Mouse (Mus musculus) T-helper 17 cell (primary cell): ENCODE data around the gene Frmd4a.

Experiments used
- in situ Hi-C, 2 experiments: fragments of 300-600 bp; cut with MboI, MseI; formaldehyde crosslinking; loops; 1 replicate in 1 of 2; 2 replicates in 1 of 2; pipeline ENCODE4 v1.15.1; 2025; ENCODE audit warnings: high pct_unique_total_duplicates in 2 of 2

Gene Frmd4a

GRCm38 (mm10) chr2:4285693-4286291, 268.3 kb downstream of the Frmd4a start:
- in situ Hi-C loops = no loop called here

DNA sequence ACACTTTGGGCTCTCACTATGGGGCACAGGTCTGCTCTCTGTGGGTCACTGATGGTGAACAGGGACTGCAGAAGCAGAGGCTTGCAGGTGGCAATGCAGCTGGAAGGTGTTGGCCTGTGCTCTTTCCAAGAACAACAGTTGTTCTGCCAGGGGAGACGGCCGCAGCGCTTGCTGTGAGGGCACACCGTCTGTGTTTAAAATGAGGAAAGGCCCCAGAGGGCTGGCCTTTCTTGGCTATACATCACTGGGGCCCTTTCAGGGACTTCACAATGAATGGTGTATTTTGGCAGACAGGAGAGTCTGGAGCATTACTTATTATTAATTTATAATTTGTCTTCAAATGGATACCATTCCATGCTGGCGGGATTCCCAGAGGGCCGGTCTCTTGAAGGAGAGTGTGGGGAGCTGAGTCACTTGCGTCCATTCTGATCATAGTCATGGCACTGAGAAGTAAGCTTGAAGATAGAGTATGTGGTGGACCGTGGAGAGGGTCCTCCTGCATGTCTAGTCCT, 268.9 kb downstream of the Frmd4a start:
- in situ Hi-C loops = no loop called here

DNA sequence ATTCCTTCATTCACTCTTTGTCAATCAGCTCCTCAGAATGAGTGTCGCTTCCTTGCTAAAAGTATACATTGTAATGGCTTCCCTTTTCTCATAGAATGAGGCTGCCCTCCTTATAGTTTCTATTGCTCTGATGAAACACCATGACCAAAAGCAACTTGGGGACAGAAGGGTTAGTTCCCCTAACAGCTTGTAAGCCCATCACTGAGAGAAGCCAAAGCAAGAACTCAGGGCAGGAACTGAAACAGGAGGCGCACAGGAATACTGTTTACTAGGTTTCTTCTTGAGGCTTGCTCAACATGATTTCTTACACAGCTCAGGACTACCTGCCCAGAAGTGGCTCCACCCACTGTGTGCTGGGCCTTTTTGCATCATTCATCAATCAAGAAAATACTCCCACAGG, 273.0 kb downstream of the Frmd4a start:
- in situ Hi-C loops = no loop called here

DNA sequence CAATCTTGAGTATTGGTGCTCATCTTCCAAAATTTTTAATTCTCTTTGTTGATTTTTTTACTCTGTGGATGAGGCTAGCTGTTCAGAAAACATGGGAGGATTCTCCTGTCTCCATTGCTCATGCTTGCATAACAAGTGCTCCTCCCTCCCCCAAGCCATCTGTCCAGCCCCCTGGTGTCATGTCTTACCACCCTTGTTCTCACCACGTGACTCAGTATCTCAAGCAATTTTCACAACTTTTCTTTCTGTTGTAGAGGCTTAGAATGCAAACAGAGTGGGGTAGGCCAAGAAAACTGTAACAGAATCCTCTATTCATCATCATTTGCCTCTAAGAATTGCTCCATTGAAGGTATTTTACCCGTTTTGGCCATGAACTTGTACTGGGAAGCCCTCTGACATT, 273.6 kb downstream of the Frmd4a start:
- in situ Hi-C loops = no loop called here

DNA sequence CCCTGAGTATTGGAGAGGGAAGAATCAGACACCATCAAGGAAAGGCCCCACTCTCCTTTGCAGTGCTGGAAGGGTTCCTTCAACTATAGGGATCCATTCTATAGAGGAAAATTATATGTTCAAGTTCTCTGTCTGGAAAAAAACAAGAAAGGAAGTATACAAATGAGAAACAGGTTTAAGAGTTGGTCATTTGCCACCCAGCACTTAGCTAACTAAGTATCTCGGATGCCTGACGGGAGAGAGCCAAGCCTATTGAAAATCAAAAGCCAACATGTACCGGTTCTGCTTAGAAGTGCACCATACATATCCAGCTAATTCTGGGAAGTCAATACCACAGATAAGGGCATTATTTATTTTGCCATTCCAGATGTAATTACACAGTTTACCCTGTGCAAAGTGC, 274.2 kb downstream of the Frmd4a start:
- in situ Hi-C loops = no loop called here

DNA sequence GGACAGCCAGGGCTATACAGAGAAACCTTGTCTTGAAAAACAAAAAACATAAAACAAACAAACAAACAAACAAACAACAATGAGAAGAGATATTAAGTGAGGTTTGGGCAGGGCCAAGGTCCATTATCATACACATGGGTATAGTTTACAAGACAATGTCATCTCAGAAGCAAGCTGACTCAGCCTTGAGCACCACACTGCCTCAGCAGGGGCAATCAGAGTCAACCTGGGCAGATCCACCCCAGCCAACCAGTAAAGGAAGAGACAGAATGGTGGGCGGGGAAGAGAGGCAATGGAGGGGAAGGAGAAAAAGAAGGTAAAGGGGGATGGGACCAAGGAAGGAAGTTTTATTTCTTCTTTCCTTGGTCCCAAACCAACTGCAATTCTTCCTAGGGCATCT, 276.2 kb downstream of the Frmd4a start:
- in situ Hi-C loops = no loop called here

DNA sequence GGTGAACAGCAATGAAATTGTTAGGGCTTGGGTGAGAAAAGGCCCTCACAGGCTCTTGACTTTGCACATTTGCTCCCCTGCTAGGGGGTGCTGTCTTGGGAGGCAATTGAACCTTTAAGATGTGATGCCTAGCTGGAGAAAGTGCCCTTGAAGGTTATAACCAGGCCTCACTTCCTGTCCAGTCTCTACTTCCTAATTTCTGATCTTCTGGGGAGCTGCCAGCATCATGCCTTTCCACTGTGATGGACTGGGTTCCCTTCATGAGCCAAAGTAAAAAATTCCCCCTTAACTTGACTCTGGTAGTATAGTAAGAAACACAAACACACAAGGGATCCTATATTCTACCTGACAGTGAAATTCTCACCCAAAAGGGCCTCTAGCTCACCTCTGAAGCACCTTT, 278.1 kb downstream of the Frmd4a start:
- in situ Hi-C loops = no loop called here

DNA sequence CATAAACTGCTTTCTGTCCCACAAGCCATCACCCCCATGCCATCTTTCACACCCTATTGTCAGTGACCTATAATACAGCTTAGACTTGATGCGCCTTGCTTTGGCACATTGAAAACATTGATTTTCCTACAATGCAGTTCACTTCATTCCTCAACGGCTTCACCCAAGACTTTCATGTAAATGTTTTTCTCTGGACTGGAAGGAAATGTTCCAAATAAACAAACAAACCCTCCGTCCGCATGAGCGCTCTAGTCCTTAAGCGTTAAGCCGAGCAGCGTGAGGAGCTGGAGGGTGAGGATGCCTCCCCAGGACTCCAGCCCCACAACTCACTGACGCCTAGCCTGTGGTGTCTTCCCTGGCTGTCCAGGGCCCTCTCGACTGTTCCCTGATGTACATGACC, 279.4 kb downstream of the Frmd4a start:
- in situ Hi-C loops = no loop called here

DNA sequence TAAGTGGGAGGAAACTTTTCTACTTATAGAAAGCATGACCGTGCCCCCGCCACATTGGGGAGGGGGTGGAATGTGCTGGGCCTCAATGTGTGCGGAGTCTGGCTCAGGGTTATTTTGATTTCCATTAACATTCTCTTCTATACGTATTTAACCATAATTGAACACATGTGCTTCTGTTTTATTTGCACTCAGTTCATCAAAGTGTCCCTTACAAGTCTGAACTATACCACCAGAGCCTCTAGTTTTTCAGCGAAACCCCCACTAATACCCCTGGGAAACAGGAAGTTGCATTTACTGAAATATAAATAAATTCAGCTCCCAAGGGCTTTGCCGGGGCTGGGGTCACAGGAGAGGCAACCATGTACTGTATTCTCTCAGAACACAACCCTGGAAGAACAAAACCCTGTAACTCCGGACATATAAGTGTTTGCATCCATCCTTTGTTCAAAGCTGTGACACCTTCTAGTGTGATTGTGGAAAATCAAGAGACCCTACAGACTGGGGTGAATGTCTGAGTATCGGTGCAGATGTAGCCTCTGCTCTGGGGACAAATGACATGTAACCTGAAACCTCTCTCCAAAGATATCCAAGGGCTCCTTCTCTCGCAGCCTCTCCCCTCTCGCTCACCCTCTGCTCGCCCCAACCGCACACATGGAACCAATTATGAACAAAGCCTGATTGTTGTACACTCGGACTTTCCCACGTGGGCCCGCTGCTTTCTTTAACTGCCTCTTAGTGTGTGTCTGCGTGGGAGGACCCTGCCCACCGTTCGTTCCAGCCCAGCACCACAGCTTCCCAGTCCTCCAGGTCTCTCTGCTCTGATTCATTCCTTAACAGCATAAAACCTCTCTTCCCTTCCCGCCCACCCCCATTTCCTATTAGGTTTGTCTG, 281.1 kb downstream of the Frmd4a start:
- in situ Hi-C loops = no loop called here

GRCm38 (mm10) chr2:4299593-4299992, 282.1 kb downstream of the Frmd4a start:
- in situ Hi-C loops = no loop called here

DNA sequence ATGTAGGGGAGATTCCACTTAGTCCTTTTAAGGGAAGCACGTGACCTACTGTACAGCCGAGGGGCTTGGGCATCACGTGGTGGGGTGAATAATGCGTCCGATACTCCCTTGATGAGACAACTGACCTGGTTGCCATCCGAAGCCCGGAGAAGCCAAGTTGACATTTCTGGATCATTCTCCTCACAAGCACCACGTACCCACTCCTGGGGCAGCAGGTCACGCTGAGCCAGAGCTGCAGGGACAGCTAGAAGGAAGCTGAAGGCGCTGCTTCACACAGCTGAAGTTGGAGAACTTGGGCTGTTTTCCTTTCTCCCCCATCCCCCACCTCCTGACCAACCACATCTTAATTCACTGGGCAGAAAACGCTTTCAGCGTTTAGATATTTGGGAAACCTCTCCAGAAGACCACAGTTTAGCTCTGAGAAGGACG, 282.9 kb downstream of the Frmd4a start:
- in situ Hi-C loops = no loop called here

GRCm38 (mm10) chr2:4300816-4301215, 283.3 kb downstream of the Frmd4a start:
- in situ Hi-C loops = no loop called here

DNA sequence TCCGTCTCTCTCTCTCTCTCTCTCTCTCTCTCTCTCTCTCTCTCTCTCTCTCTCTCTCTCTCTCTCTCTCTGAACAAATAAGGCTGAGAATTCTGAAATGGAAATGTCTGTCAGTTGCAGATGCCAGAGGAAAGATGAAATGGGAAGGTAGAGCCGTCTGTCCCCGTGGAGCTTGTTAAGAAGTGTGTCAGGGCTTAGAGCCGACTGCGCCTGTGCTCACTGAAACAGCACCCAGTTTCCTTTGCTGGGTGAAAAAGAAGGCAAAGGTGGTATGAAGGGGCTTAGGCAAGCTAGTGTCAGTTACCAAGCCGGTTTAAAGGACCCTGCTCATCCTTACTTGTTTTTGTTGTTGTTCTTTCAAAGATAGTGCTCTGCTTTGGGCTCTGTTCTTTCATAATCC, 283.7 kb downstream of the Frmd4a start:
- in situ Hi-C loops = no loop called here

- in situ Hi-C loops = no loop called here
Measured at GRCm38 (mm10) chr2:4301692-4302091, 284.2 kb downstream of the Frmd4a start.

DNA sequence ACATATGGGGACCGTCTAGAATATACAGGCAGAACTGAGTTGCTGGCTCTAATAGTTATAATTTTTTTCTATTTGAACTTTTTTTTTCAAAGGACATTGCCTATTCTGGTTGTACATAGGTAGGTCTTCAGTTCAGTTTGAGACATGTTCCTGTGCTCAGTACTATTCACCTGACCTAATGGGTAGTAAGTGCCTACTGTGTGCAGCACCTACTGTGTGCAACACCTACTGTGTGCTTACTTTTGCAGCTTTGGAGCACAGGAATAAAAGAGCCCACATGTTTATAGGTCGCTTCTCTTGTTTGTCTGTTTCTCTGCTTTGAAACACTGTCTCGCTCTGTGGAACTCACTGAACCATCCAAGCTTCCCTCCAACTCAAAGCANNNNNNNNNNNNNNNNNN, 284.6 kb downstream of the Frmd4a start:
- in situ Hi-C loops = no loop called here

DNA sequence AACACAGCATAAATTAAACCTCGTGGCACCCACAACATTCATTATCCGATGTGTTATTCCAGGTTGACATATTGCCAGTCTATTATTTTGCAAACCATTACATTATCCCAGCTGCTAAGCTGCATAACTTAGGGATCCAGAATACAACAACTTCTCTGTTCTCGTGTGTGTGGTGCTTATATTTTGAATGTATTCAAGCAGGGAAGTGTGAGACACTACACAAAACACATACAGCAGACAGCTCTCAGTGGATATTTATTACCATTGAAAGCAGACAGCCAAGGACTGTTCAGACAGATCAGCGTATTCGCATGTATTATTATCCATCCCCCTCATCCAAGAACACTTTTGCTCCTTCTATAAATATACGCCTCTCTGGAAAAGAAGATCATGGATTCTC, 289.6 kb downstream of the Frmd4a start:
- in situ Hi-C loops = no loop called here

DNA sequence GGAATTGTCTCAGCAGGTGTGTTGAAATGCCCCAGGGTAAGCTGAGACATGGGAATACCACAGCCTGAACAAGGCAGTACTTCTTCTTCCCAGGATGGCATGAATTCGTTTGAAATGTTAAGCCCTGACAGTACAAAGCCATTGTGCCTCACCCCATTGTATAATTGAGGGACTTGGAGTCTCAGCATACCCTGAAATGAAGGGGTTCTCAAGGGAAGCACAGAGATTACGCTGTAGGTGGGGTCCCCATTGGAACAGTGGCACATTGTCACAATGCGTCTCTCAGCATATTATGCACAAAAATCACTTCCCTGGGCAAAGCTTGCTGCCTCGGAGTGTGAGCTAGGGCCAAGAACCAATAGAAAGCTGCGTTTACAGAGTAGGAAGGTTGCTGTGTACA, 297.0 kb downstream of the Frmd4a start:
- in situ Hi-C loops = loop anchor here in 1 of 2 experiments (10.0 kb wide), 1 partner anchor 550 kb away; no protein-coding TSS in a partner anchor

GRCm38 (mm10) chr2:4316589-4316988, 299.1 kb downstream of the Frmd4a start:
- in situ Hi-C loops = loop anchor here in 1 of 2 experiments (5.0 to 10.0 kb wide), 2 partner anchors 176 to 548 kb away; no protein-coding TSS in a partner anchor

- in situ Hi-C loops = loop anchor here in 1 of 2 experiments (5.0 to 10.0 kb wide), 2 partner anchors 174 to 547 kb away; no protein-coding TSS in a partner anchor
Measured at GRCm38 (mm10) chr2:4318134-4318533, 300.6 kb downstream of the Frmd4a start.

- in situ Hi-C loops = no loop called here
Measured at GRCm38 (mm10) chr2:4326241-4327010, 308.9 kb downstream of the Frmd4a start.

DNA sequence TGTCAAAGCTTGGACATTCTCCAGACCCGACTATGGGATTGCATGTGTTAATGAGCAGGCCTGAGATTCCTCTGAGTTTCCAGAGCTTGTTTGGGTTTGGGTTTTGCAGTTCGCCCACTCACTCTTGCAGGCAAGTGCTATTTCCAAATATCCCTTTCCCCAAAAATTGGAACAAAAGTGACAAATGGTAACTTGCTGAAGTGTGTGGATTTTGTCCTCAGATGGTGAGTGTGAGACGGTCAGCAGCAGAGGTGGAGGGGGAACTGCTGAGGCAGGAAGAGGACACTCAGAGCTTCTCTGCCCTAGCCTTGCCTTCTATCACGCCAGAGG, 309.5 kb downstream of the Frmd4a start:
- in situ Hi-C loops = no loop called here

DNA sequence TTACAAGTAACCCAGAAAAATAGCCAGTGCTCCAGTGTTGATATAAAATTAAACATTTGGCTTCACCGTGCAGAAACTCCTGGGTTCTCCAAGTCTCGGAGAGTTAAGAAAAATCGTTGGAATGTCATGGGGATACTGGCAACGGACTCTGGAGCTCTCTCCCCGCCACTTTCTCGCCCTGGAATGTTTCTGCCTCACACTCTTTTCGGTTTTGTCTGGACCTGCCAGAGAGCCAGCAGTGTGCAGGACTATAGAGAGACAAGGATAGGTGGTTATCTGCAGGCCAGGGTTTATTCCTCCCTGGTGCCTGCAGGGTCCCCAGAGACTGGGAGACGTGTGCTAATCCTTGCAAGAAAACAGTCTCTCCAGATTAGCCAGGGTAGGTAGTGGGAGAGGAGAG, 314.9 kb downstream of the Frmd4a start:
- in situ Hi-C loops = no loop called here
